Mouse (Mus musculus) C3H10T1/2 (cell line): ENCODE data around the gene Cyb5d1. TPM values are rescaled to one million over a fixed set of nuclear protein-coding genes. Genes with fewer than 3 reads are reported as not detected.

Source experiments
- polyA plus RNA-seq, 2 experiments: library from polyadenylated mRNA; unstranded; fragments of >200 nt; fragmentation: generic; extraction: Trizol; gene quantifications; one replicate each; pipeline ENCODE4 v1.2.1; 2012; ENCODE audit warnings: missing spikeins in 2 of 2

The Cyb5d1 gene
- polyA plus RNA-seq = 10 to 100 TPM in 1 of 2 experiments, 1 to 10 TPM in 1; 1.2 to 16.0 TPM

GRCm38 (mm10) chr11:69395235-69395633 is at the start of gene Cyb5d1, which contains the start of gene Naa38:
Cyb5d1 (minus strand) TSS chr11:69395631.
Naa38 (plus strand) TSS chr11:69395487.

GRCm38 (mm10) chr11:69413221-69414181 is 18.1 kb upstream of the Cyb5d1 start, which contains the start of gene Kdm6b:
Kdm6b (minus strand) TSS chr11:69413675.

DNA sequence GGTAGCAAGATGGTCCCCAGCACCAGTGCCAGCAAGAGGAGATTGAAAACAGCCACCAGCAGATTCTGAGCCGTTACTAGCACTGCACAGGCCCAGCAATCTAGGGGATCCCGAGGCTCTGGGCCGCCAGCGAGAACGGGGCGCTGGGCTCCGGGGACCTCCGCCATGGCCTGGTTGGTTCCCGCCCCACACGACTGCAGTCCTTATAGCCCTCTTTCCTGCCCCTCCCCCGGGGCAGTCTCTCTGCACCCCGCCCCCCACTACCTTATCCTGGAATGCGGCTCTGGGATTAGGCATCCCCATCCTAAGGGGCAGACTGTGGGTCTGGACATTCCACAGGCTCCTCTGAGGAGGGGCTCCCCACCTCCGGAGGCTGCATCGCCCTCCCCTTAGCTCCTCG is 2.6 kb upstream of the Cyb5d1 start, which contains the start of gene Tmem88:
Gene Tmem88 (minus strand): TSS at position 176 of the 400 bp plus-strand sequence.

GRCm38 (mm10) chr11:69369215-69369989 is 26.0 kb downstream of the Cyb5d1 start, which contains the start of gene Chd3:
Chd3 (minus strand) TSS chr11:69369406.

Other genes starting within 250 kb of the Cyb5d1 start
- gene Alox12b, start 238.6 kb downstream of the Cyb5d1 start, polyA plus RNA-seq = not detected
- under 1 TPM; 0.05 to 0.20 TPM for gene Alox8, start 197.8 kb downstream of the Cyb5d1 start, polyA plus RNA-seq
- under 1 TPM in 1 of 2 experiments, not detected in 1; 0.04 TPM for gene Gucy2e, start 158.6 kb downstream of the Cyb5d1 start, polyA plus RNA-seq
- gene Cntrob, start 71.9 kb downstream of the Cyb5d1 start, polyA plus RNA-seq = 10 to 100 TPM in 1 of 2 experiments, 1 to 10 TPM in 1; 1.9 to 13.1 TPM
- gene Trappc1, start 71.7 kb downstream of the Cyb5d1 start, polyA plus RNA-seq = 100 to 1,000 TPM; 152 to 168 TPM
- under 1 TPM; 0.41 to 0.76 TPM for gene Kcnab3, start 69.4 kb downstream of the Cyb5d1 start, polyA plus RNA-seq
- gene Rnf227, start 55.2 kb downstream of the Cyb5d1 start, polyA plus RNA-seq = under 1 TPM in 1 of 2 experiments, not detected in 1; 0.07 TPM
- 100 to 1,000 TPM in 1 of 2 experiments, 10 to 100 TPM in 1; 12.9 to 147 TPM for gene Chd3, start 26.2 kb downstream of the Cyb5d1 start, polyA plus RNA-seq
- 100 to 1,000 TPM; 320 to 328 TPM for gene Naa38, start 144 bp downstream of the Cyb5d1 start, polyA plus RNA-seq
- under 1 TPM; 0.33 TPM for gene Tmem88, start 2.6 kb upstream of the Cyb5d1 start, polyA plus RNA-seq
- gene Kdm6b, start 18.0 kb upstream of the Cyb5d1 start, polyA plus RNA-seq = 10 to 100 TPM in 1 of 2 experiments, 1 to 10 TPM in 1; 1.5 to 25.3 TPM
- 1 to 10 TPM in 1 of 2 experiments, under 1 TPM in 1; 0.02 to 1.6 TPM for gene Dnah2, start 153.5 kb upstream of the Cyb5d1 start, polyA plus RNA-seq
- 1 to 10 TPM in 1 of 2 experiments, under 1 TPM in 1; 0.14 to 1.5 TPM for gene Efnb3, start 164.6 kb upstream of the Cyb5d1 start, polyA plus RNA-seq
- gene Wrap53, start 184.6 kb upstream of the Cyb5d1 start, polyA plus RNA-seq = 10 to 100 TPM; 14.8 to 24.4 TPM
- gene Trp53, start 184.7 kb upstream of the Cyb5d1 start, polyA plus RNA-seq = 100 to 1,000 TPM; 156 to 242 TPM
- 1 to 10 TPM in 1 of 2 experiments, under 1 TPM in 1; 0.05 to 1.3 TPM for gene Atp1b2, start 210.3 kb upstream of the Cyb5d1 start, polyA plus RNA-seq
- not detected for gene Shbg, start 222.3 kb upstream of the Cyb5d1 start, polyA plus RNA-seq
- gene Sat2, start 226.4 kb upstream of the Cyb5d1 start, polyA plus RNA-seq = 10 to 100 TPM in 1 of 2 experiments, 1 to 10 TPM in 1; 4.4 to 16.8 TPM
- gene Fxr2, start 237.4 kb upstream of the Cyb5d1 start, polyA plus RNA-seq = 10 to 100 TPM; 29.4 to 66.7 TPM